Mouse (Mus musculus): ENCODE results near the gene Fam184a.

DNA sequence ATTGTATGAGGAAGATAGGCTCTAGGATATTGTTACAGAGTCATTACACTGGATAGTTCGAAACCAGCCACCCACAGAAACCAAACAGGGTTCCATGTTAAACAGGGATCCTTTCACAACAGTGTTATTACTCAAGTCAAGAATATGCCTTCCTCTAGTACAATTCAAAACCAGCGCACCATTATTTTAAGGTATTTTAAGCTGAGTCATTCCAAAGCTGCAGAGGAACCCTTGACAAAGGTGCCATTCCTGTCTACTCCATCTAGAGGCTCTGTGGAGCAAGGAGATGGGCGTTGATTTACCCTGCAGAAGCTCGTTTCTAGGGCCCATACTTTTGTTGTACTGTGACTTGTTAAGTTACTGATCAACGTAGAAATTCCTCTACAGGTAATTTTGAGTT is 152.1 kb downstream of the Fam184a start:
- TF ChIP-seq POLR2A (IDR thresholded peaks at IDR 0.05; ENCODE audit: extremely low read depth, insufficient read depth, low read length) (no peak), CTCF (IDR thresholded peaks at IDR 0.05; ENCODE audit: low read depth, low read length) (no peak)

Data from liver, adult 2 months (tissue).